Mouse (Mus musculus): ENCODE measurements at regions not wholly inside any gene's neighbourhood (a gene's known extent, or its start where the extent isn't known, plus 50 kb on each side); places are given as distances from the start of the nearest gene placed in this dataset.

DNA sequence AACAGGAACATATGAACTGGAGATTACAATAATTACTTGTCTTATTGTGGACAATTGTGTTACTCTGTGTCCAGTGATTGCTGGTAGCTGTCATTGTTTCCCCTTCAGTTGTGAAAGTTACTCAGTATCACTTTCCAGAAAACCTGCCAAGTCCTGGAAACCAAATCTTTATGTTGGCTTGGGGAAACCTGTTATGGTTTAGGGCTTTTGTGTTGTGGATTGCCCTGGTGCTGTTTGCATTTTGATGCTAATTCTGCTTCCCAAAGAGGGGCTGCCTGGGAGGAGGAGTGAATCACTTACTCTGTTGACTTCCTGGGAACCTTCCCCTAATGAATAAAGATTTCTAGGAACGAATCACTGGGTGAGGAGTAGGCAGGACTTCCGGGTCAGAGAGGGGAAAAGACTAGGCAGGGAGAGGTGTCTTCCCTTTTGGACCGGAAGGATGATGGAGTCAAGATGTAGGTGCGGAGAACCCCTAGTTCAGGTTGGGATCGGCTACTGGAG lies 321.6 kb downstream of the Nedd1 start:
- no peaks in the 10 kb centered on the region; the same call in none of the 2 replicates for H3K4me1 ChIP-seq (ENCODE audit: control insufficient read depth, insufficient read depth, low read length)
- no peak overlapping the region for H3K4me3 ChIP-seq (ENCODE audit: control insufficient read depth, low read depth, low read length)
- H3K27ac ChIP-seq (ENCODE audit: control insufficient read depth, insufficient read depth, low read depth, low read length), result no peak overlapping the region
- no peaks in the 10 kb centered on the region for H3K36me3 ChIP-seq (ENCODE audit: control insufficient read depth, insufficient read depth, low read length)
- TF ChIP-seq CTCF (IDR thresholded peaks at IDR 0.05; ENCODE audit: control insufficient read depth, insufficient read depth, insufficient replicate concordance, low read depth, low read length), result no peak
- TF ChIP-seq POLR2A (IDR thresholded peaks at IDR 0.05; ENCODE audit: control insufficient read depth, low read depth, low read length), result no peak
- no peaks in the 10 kb centered on the region for H3K27me3 ChIP-seq (ENCODE audit: control insufficient read depth, insufficient read depth, low read length)

DNA sequence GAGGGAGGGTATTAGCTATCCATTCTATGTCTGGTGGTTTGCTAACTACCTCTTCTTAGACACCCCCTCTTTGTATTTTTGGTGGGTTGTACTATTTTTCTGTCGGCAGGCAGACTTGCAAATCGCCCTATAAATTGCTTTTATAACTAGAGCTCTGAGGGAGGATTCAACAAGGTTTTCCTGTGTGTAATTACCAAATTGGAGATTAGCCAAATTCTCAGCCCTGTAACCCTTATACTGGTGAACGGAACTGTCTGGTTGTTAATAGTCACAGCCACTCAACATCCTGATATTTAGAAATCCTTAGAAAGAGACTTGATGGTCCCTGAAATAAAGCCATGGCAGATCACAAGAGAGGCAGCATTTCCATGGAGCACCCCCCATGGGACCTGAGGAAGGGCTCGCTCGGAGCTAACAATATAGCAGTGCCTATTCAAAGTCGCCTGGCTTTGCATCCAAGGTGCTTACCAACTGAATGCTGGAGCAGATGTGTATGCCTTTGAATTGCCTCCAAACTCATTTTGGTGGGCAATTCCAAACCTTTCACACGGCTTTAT lies 333.0 kb downstream of the Nedd1 start:
- TF ChIP-seq CTCF (IDR thresholded peaks at IDR 0.05; ENCODE audit: control insufficient read depth, insufficient read depth, insufficient replicate concordance, low read depth, low read length) (no peak), POLR2A (IDR thresholded peaks at IDR 0.05; ENCODE audit: control insufficient read depth, low read depth, low read length) (no peak)
- H3K27me3 ChIP-seq (ENCODE audit: control insufficient read depth, insufficient read depth, low read length), result no peaks in the 10 kb centered on the region
- H3K27ac ChIP-seq (ENCODE audit: control insufficient read depth, insufficient read depth, low read depth, low read length), result no peak overlapping the region
- no peaks in the 10 kb centered on the region for H3K36me3 ChIP-seq (ENCODE audit: control insufficient read depth, insufficient read depth, low read length)
- no peak overlapping the region for H3K4me3 ChIP-seq (ENCODE audit: control insufficient read depth, low read depth, low read length)
- H3K4me1 ChIP-seq (ENCODE audit: control insufficient read depth, insufficient read depth, low read length), result no peaks in the 10 kb centered on the region

GRCm38 (mm10) chr10:92367126-92367525 lies 355.1 kb downstream of the Nedd1 start:
- H3K27me3 ChIP-seq (ENCODE audit: control insufficient read depth, insufficient read depth, low read length), result no peaks in the 10 kb centered on the region
- no peak for TF ChIP-seq POLR2A (IDR thresholded peaks at IDR 0.05; ENCODE audit: control insufficient read depth, low read depth, low read length)
- no peak for TF ChIP-seq CTCF (IDR thresholded peaks at IDR 0.05; ENCODE audit: control insufficient read depth, insufficient read depth, insufficient replicate concordance, low read depth, low read length)
- H3K36me3 ChIP-seq (ENCODE audit: control insufficient read depth, insufficient read depth, low read length), result no peaks in the 10 kb centered on the region
- no peak overlapping the region for H3K4me3 ChIP-seq (ENCODE audit: control insufficient read depth, low read depth, low read length)
- H3K4me1 ChIP-seq (ENCODE audit: control insufficient read depth, insufficient read depth, low read length), result no peaks in the 10 kb centered on the region; the same call in 1 of the 2 replicates
- H3K27ac ChIP-seq (ENCODE audit: control insufficient read depth, insufficient read depth, low read depth, low read length), result no peak overlapping the region

GRCm38 (mm10) chr10:92356738-92357137 lies 365.5 kb downstream of the Nedd1 start:
- no peaks in the 10 kb centered on the region for H3K36me3 ChIP-seq (ENCODE audit: control insufficient read depth, insufficient read depth, low read length)
- no peak overlapping the region for H3K4me3 ChIP-seq (ENCODE audit: control insufficient read depth, low read depth, low read length)
- H3K27ac ChIP-seq (ENCODE audit: control insufficient read depth, insufficient read depth, low read depth, low read length), result no peak overlapping the region
- no peaks in the 10 kb centered on the region for H3K27me3 ChIP-seq (ENCODE audit: control insufficient read depth, insufficient read depth, low read length)
- H3K4me1 ChIP-seq (ENCODE audit: control insufficient read depth, insufficient read depth, low read length), result no peaks in the 10 kb centered on the region
- TF ChIP-seq POLR2A (IDR thresholded peaks at IDR 0.05; ENCODE audit: control insufficient read depth, low read depth, low read length) (no peak), CTCF (IDR thresholded peaks at IDR 0.05; ENCODE audit: control insufficient read depth, insufficient read depth, insufficient replicate concordance, low read depth, low read length) (no peak)

DNA sequence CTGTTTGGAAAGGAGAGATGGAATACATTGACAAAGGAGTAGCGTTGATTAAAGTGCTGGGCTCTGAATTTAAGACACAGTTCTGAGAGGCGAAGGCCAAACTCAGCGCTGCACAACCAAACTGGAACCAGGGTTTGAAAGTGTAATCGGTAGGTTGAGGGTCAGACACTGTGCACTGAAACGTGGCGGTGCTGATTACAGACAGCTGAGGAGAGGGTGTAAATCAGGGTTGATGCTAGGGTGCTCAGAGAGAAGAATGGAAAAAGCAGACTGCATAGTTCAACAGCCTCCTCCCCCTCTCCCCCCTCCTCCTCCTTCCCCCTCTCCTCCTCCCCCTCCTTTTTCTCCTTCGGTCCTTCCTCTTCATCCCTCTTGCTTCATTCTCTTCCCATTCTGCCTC lies 373.2 kb downstream of the Nedd1 start:
- Histone ChIP-seq H3K27me3 (ENCODE audit: control insufficient read depth, insufficient read depth, low read length) (no peaks in the 10 kb centered on the region), H3K36me3 (ENCODE audit: control insufficient read depth, insufficient read depth, low read length) (no peaks in the 10 kb centered on the region), H3K4me3 (ENCODE audit: control insufficient read depth, low read depth, low read length) (no peak overlapping the region), H3K4me1 (ENCODE audit: control insufficient read depth, insufficient read depth, low read length) (no peaks in the 10 kb centered on the region), H3K27ac (ENCODE audit: control insufficient read depth, insufficient read depth, low read depth, low read length) (no peak overlapping the region)
- TF ChIP-seq POLR2A (IDR thresholded peaks at IDR 0.05; ENCODE audit: control insufficient read depth, low read depth, low read length) (no peak), CTCF (IDR thresholded peaks at IDR 0.05; ENCODE audit: control insufficient read depth, insufficient read depth, insufficient replicate concordance, low read depth, low read length) (no peak)

- Histone ChIP-seq H3K4me1 (ENCODE audit: control insufficient read depth, insufficient read depth, low read length) (no peaks in the 10 kb centered on the region), H3K4me3 (ENCODE audit: control insufficient read depth, low read depth, low read length) (no peak overlapping the region), H3K27ac (ENCODE audit: control insufficient read depth, insufficient read depth, low read depth, low read length) (no peak overlapping the region), H3K36me3 (ENCODE audit: control insufficient read depth, insufficient read depth, low read length) (no peaks in the 10 kb centered on the region), H3K27me3 (ENCODE audit: control insufficient read depth, insufficient read depth, low read length) (no peaks in the 10 kb centered on the region)
- TF ChIP-seq CTCF (IDR thresholded peaks at IDR 0.05; ENCODE audit: control insufficient read depth, insufficient read depth, insufficient replicate concordance, low read depth, low read length), result no peak
- no peak for TF ChIP-seq POLR2A (IDR thresholded peaks at IDR 0.05; ENCODE audit: control insufficient read depth, low read depth, low read length)
Observed at GRCm38 (mm10) chr10:92347960-92348675, 374.1 kb downstream of the Nedd1 start.

GRCm38 (mm10) chr10:92339671-92340070 lies 382.5 kb downstream of the Nedd1 start:
- no peak overlapping the region for H3K27ac ChIP-seq (ENCODE audit: control insufficient read depth, insufficient read depth, low read depth, low read length)
- H3K27me3 ChIP-seq (ENCODE audit: control insufficient read depth, insufficient read depth, low read length), result no peaks in the 10 kb centered on the region
- H3K36me3 ChIP-seq (ENCODE audit: control insufficient read depth, insufficient read depth, low read length), result no peaks in the 10 kb centered on the region
- no peaks in the 10 kb centered on the region for H3K4me1 ChIP-seq (ENCODE audit: control insufficient read depth, insufficient read depth, low read length)
- H3K4me3 ChIP-seq (ENCODE audit: control insufficient read depth, low read depth, low read length), result no peak overlapping the region
- TF ChIP-seq CTCF (IDR thresholded peaks at IDR 0.05; ENCODE audit: control insufficient read depth, insufficient read depth, insufficient replicate concordance, low read depth, low read length) (no peak), POLR2A (IDR thresholded peaks at IDR 0.05; ENCODE audit: control insufficient read depth, low read depth, low read length) (no peak)

All from testis, adult 2 months (tissue).